Mouse (Mus musculus): ENCODE data around the gene Atcay. TPM values are rescaled to one million over a fixed set of nuclear protein-coding genes. Genes with fewer than 3 reads are reported as not detected.
"Not testable (repeated sequence)": the region's sequence is repeated elsewhere in the genome, so short reads cannot be mapped to it uniquely, and the experiment has no call there.

The Atcay gene
- total RNA-seq, 2 experiments from 2014 or later: 0.08 to 0.12 TPM

- peak; percentile 90 to 94 for DNase-seq (ENCODE audit: low spot score in 2 of 2)
These were observed 48.0 kb downstream of the Atcay start, which contains the start of gene Dapk3 for GRCm38 (mm10) chr10:81182336-81183333. Dapk3 (plus strand) TSS chr10:81183005.

- not testable (repeated sequence) for DNase-seq (ENCODE audit: low spot score in 2 of 2)
These were observed 48.8 kb downstream of the Atcay start for GRCm38 (mm10) chr10:81181860-81182259.

- DNase-seq (ENCODE audit: low spot score in 2 of 2): no peak
These were observed 49.7 kb downstream of the Atcay start for GRCm38 (mm10) chr10:81180946-81181345.

GRCm38 (mm10) chr10:81179451-81180342, 50.9 kb downstream of the Atcay start:
- DNase-seq (ENCODE audit: low spot score in 2 of 2): no peak

- DNase-seq (ENCODE audit: low spot score in 2 of 2): no peak
These were observed 51.7 kb downstream of the Atcay start for GRCm38 (mm10) chr10:81178927-81179326.

- no peak for DNase-seq (ENCODE audit: low spot score in 2 of 2)
These were observed 52.5 kb downstream of the Atcay start for GRCm38 (mm10) chr10:81177958-81178712.

DNA sequence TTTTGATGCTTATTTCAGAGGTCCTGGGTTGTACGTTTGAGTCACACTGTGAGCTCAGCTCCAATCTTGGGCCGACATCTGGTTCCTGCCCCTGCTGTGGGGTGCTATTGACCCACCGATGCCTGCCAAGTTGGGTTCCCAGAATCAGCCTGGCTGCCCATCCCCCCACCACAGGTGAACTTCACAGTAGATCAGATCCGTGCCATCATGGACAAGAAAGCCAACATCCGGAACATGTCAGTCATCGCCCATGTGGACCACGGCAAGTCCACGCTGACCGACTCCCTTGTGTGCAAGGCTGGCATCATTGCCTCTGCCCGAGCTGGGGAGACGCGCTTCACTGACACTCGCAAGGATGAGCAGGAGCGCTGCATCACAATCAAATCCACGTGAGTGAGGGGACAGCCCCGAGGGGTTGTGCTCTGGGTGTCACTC, 53.1 kb downstream of the Atcay start:
- DNase-seq (ENCODE audit: low spot score in 2 of 2): no peak

- DNase-seq (ENCODE audit: low spot score in 2 of 2): peak; percentile 100
These were observed 54.0 kb downstream of the Atcay start, which contains the start of gene Eef2 for GRCm38 (mm10) chr10:81176466-81177271. Eef2 (plus strand) TSS chr10:81176631.

DNA sequence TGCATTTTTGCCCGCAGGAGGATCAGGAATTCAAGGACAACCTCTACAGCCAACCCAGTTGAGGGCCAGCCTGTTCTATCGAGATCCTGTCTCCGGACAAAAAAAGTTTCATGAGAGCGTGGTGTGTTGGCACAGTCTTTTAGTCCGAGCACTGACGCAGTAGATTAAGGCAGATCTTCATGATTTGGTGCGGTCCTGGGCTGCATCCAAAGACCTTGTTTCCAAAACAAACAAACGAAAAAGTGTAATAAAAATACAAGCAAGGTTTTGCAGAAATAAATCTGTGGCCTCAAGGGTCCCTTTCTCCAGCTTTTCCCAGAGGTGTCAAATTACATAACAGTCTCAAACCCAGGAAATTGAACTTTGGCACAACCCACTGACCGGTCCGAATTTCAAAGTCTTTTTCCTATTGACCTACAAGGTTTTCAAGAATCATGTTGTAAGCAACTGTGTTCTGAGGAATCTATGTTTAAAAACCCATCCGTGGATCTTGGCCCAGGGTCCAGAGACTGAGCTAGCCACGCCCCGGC, 54.6 kb downstream of the Atcay start:
- DNase-seq (ENCODE audit: low spot score in 2 of 2): peak in 1 of 2 experiments; percentile 69

DNA sequence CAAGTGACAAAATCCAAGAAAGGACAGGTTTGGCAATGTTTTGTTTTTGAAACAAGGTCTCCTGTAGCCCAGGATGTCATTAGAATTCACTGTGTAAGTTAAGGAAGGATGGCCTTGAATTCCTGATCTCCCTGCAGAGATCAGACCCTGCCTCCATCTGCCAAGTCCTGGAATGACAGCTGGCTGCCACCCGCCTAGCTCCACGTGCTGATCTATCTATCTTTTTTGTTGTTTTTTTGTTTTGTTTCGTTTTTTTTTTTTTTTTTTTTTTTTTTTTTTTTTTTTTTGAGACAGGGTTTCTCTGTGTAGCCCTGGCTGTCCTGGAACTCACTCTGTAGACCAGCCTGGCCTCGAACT, 55.3 kb downstream of the Atcay start:
- not testable (repeated sequence) for DNase-seq (ENCODE audit: low spot score in 2 of 2)

DNA sequence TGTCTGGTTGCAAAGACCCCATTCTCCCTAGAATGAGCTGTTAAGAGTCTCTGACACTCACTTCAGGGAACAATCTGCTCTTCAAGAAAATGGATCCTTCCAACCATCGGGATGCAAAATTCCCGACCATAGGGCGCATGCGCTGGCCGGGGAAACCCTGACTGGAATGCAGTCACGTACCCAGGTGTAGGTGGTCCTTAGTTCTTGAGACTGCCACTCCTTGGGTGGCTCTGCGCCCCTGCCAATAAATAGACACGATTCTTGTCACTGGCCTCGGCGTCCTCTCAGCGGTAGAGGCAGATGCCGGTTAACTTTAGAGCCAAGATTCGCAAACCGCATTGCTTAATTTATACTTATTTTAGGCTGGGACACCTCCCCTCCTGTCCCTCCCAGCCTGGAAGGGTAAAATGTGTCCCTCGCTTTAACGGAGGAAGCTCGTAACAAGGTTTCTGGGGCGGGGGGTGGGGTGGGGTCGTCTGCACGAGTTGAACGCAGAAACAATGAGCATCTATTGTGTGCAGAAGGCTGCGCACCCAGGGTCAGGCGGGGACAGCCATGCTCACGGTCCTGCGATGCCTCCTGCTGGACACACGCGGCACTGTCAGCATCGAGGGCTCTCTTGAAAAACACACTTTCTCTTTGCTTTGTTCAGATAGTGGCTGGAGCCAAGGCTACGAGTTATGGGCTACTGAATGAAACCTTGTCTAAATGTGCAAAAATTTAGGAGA, 55.9 kb downstream of the Atcay start:
- peak; percentile 82 to 90 for DNase-seq (ENCODE audit: low spot score in 2 of 2)

DNA sequence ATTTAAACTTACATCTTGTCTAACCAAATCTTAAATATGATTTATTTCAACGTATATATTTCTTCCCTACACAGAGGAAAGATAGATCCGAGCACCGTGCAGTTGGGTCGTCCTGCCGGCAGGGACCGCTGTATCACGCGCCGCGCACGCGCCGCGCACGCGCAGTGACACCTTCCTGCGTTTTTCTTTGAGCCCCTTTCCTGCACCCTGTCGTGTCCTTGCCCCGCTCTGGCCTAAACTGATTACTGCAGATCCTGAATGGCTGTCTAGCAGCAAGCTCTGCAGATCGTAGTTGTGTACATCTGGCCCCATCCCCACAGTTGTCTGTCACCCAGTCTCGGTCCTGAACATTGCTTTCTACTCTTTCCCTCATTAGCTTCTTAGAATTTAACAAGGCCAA, 57.5 kb downstream of the Atcay start:
- peak; percentile 75 to 82 for DNase-seq (ENCODE audit: low spot score in 2 of 2)

- not testable (repeated sequence) for DNase-seq (ENCODE audit: low spot score in 2 of 2)
These were observed 61.2 kb downstream of the Atcay start for GRCm38 (mm10) chr10:81169411-81169900.

DNA sequence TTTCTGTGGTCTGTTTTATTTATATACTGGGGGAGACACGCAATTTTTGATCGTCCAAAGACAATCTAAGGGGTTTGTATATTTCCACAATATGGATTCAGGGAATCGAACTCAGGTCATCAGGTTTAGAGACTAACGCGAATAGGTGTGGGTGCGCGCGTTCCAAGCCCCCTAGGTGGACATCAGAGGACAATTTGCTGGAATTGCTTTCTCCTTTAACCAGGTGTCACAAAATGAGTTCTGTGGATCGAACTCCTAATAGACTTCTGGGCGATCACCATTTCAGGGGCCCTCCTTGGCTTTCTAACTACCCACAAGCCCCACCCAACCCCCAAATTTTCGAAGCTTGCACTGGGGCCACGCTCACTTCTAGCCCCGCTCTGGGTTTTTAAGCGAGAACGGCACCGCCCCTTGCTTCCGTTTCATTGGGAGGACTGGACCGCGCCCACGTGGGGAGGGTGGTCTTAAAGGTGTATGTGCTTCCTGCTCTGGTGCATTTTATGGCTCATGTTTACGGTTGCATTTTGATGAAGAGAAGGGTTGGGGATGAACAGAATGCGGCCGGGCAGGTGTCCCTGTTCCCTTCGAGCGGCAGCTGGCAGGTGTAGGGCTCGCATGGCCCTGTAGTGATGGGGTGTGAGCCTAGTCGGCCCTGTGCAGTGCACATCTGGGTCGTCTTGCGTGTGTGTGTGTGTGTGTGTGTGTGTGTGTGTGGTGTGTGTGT, 62.0 kb downstream of the Atcay start:
- peak in 1 of 2 experiments; percentile 83 for DNase-seq (ENCODE audit: low spot score in 2 of 2)

GRCm38 (mm10) chr10:81168087-81168431, 62.6 kb downstream of the Atcay start:
- peak in 1 of 2 experiments; percentile 66 for DNase-seq (ENCODE audit: low spot score in 2 of 2)

DNA sequence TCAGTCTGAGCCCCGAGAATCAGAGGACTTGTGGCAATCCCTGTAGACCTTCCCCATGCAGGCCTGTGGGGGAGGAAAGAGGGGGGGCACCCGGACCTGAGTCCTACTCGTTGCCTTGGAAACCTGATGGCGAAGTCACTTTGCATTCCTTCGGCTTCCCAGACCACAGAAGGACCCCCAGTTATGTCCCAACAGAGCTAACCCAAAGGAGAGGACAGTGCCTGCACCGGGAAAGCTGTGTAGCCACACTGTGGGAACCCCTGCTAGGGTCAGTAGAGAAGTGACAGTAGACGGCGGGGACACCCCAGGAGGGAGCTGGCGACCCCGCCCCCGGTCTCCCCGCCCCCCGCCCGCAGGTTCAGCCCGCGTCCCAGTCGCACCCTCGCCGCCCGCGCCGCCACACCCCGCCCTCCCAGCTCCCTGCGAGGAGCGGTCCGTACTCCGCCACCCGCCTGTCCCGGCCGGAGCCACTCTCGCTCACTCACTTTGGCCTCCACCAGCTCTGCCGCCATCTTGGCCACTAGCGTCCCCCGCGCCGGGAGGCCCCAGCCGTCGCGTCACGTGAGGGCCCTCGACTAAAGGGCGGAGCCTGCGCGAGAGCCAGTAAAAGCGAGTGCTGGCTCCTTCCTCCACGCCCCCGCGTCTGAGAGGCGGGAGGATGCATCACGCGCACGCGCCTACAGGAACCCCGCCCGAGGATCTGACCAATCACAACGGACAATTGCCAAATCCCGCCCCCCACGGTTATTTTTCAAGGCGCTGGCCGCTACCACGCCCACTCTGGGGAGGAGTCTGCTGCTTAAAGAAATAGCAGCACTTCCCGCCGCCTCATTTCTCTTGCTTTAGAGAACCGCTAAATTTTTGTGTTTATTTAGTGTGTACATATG, 63.2 kb downstream of the Atcay start, which contains the start of gene Pias4:
Gene Pias4, minus strand, starts transcription at position 724 of the 887 bp plus-strand sequence.
- DNase-seq (ENCODE audit: low spot score in 2 of 2): peak; percentile 100

DNA sequence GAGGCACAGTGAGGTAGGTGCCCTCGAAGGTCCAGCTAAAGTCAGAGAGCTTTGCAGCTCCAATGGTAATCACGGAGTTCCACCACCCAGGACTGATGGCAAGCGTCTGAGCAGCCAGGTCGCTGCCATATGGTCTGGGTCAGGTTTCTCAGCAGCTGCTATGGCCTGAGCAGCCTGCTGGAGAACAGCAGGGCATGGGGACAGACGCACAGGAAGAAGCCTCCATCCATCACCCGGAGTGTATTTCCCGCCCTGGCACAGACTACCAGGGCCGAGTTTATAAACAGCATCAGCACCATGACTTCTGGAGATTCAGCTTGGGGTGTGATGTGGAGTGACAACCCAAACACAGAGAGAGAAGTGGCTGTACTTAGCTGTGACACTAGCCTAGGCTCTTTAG, 65.5 kb downstream of the Atcay start:
- DNase-seq (ENCODE audit: low spot score in 2 of 2): no peak

Data from gastrocnemius, postnatal 4 days (tissue).